Mouse (Mus musculus) MEL (cell line): ENCODE measurements around the gene Tmem115. TPM values are rescaled to one million over a fixed set of nuclear protein-coding genes. Genes with fewer than 3 reads are reported as not detected.

ENCODE experiments used
- DNase-seq: peaks from one replicate; pipeline ENCODE4 v3.0.0; 2011; ENCODE audit warnings: low read depth, low spot score
- H3K27ac ChIP-seq: 2 replicates; pipeline ENCODE4 v1.5.1; 2012; ENCODE audit warnings: low read depth, mild to moderate bottlenecking, control low read depth, low read length, moderate library complexity; ENCODE audit not compliant: control insufficient read depth
- H3K27me3 ChIP-seq, 2 experiments: fragments of 150-350 bp in 1 of 2; sonication (generic) in 1 of 2; 2 replicates each; pipeline ENCODE4 v1.6.1; 2012; ENCODE audit warnings: low read length in 2 of 2, mild to moderate bottlenecking in 2 of 2, improper control_type of control experiment in 1 of 2, moderate library complexity in 1 of 2; ENCODE audit not compliant: insufficient read depth in 2 of 2, control insufficient read depth in 1 of 2
- H3K36me3 ChIP-seq, 2 experiments: 2 replicates each; pipeline ENCODE4 v1.6.1; 2012 to 2014; ENCODE audit warnings: low read length in 2 of 2, improper control_type of control experiment in 1 of 2, inconsistent platforms in 1 of 2, mild to moderate bottlenecking in 1 of 2; ENCODE audit not compliant: insufficient read depth in 2 of 2, control insufficient read depth in 1 of 2
- H3K4me1 ChIP-seq, 2 experiments: fragments of 150-350 bp in 1 of 2; sonication (generic) in 1 of 2; 2 replicates each; pipeline ENCODE4 v1.6.1; 2012; ENCODE audit warnings: low read length in 2 of 2, improper control_type of control experiment in 1 of 2, mild to moderate bottlenecking in 1 of 2; ENCODE audit not compliant: insufficient read depth in 2 of 2, control insufficient read depth in 1 of 2
- H3K4me3 ChIP-seq, 2 experiments: fragments of 150-350 bp in 1 of 2; sonication (generic) in 1 of 2; 2 replicates each; pipeline ENCODE4 v1.5.1; 2012; ENCODE audit warnings: low read depth in 2 of 2, low read length in 2 of 2, mild to moderate bottlenecking in 2 of 2, moderate library complexity in 2 of 2, control low read depth in 1 of 2, improper control_type of control experiment in 1 of 2; ENCODE audit not compliant: control insufficient read depth in 1 of 2, insufficient read depth in 1 of 2
- H3K79me2 ChIP-seq: 2 replicates; pipeline ENCODE4 v1.6.1; 2012; ENCODE audit warnings: mild to moderate bottlenecking, low read length, moderate library complexity; ENCODE audit not compliant: control insufficient read depth, poor library complexity, insufficient read depth
- H3K9ac ChIP-seq: 2 replicates; pipeline ENCODE4 v1.6.1; 2012; ENCODE audit warnings: low read depth, mild to moderate bottlenecking, control low read depth, low read length, moderate library complexity; ENCODE audit not compliant: control insufficient read depth, poor library complexity, severe bottlenecking
- H3K9me3 ChIP-seq: fragments of 150-350 bp; sonication (generic); replicated peaks from 2 replicates; pipeline ENCODE4 v1.6.1; 2012; ENCODE audit warnings: mild to moderate bottlenecking, low read length, improper control_type of control experiment, moderate library complexity; ENCODE audit not compliant: insufficient read depth
- BHLHE40 ChIP-seq: IDR thresholded peaks from 2 replicates; pipeline ENCODE4 v1.6.1; 2012; ENCODE audit warnings: low read depth, mild to moderate bottlenecking, inconsistent platforms, low read length, improper control_type of control experiment, borderline replicate concordance
- CHD2 ChIP-seq: IDR thresholded peaks from 2 replicates; pipeline ENCODE4 v1.6.1; 2011; ENCODE audit warnings: low read length, improper control_type of control experiment
- CTCF ChIP-seq, 3 experiments: IDR thresholded peaks in 2 of 3; conservative IDR thresholded peaks in 1 of 3; 2 replicates each; pipeline ENCODE4 v1.5.1; 2011 to 2012; ENCODE audit warnings: low read length in 3 of 3, low read depth in 2 of 3, mild to moderate bottlenecking in 2 of 3, improper control_type of control experiment in 1 of 3, inconsistent platforms in 1 of 3, mixed read lengths in 1 of 3, moderate library complexity in 1 of 3; ENCODE audit not compliant: control insufficient read depth in 1 of 3, insufficient read depth in 1 of 3, poor library complexity in 1 of 3, severe bottlenecking in 1 of 3
- E2F4 ChIP-seq: IDR thresholded peaks from 2 replicates; pipeline ENCODE4 v1.6.1; 2011; ENCODE audit warnings: low read depth, low read length, improper control_type of control experiment, borderline replicate concordance
- ELF1 ChIP-seq: IDR thresholded peaks from 2 replicates; pipeline ENCODE4 v1.6.1; 2014; ENCODE audit warnings: low read depth, mild to moderate bottlenecking, inconsistent platforms, low read length, improper control_type of control experiment, moderate library complexity
- EP300 ChIP-seq, 2 experiments: IDR thresholded peaks; 2 replicates each; pipeline ENCODE4 v1.6.1; 2011; ENCODE audit warnings: improper control_type of control experiment in 2 of 2, low read length in 2 of 2, low read depth in 1 of 2, mild to moderate bottlenecking in 1 of 2
- GABPA ChIP-seq: IDR thresholded peaks from 2 replicates; pipeline ENCODE4 v1.6.1; 2012; ENCODE audit warnings: low read depth, mild to moderate bottlenecking, inconsistent platforms, low read length, improper control_type of control experiment, moderate library complexity
- HCFC1 ChIP-seq: IDR thresholded peaks from 2 replicates; pipeline ENCODE4 v1.6.1; 2012; ENCODE audit warnings: low read depth, mild to moderate bottlenecking, inconsistent platforms, low read length, improper control_type of control experiment, moderate library complexity
- MEF2A ChIP-seq: IDR thresholded peaks from 2 replicates; pipeline ENCODE4 v1.6.1; 2014; ENCODE audit warnings: low read depth, mild to moderate bottlenecking, inconsistent platforms, low read length, improper control_type of control experiment; ENCODE audit not compliant: poor library complexity, insufficient replicate concordance, severe bottlenecking; ENCODE audit errors: extremely low read depth
- MYB ChIP-seq: IDR thresholded peaks from 2 replicates; pipeline ENCODE4 v1.6.1; 2011; ENCODE audit warnings: mild to moderate bottlenecking, low read depth, low read length, improper control_type of control experiment
- MYC ChIP-seq: IDR thresholded peaks from 2 replicates; pipeline ENCODE4 v1.6.1; 2011; ENCODE audit warnings: low read depth, mild to moderate bottlenecking, low read length, improper control_type of control experiment, moderate library complexity
- POLR2AphosphoS2 ChIP-seq: IDR thresholded peaks from 2 replicates; pipeline ENCODE4 v1.6.1; 2011; ENCODE audit warnings: low read length, improper control_type of control experiment
- POLR2AphosphoS5 ChIP-seq: IDR thresholded peaks from 2 replicates; pipeline ENCODE4 v1.6.1; 2012; ENCODE audit warnings: low read depth, borderline replicate concordance, mild to moderate bottlenecking, inconsistent platforms, low read length, moderate library complexity, mixed read lengths
- RAD21 ChIP-seq: IDR thresholded peaks from 2 replicates; pipeline ENCODE4 v1.6.1; 2011; ENCODE audit warnings: mild to moderate bottlenecking, low read depth, low read length, improper control_type of control experiment
- RCOR1 ChIP-seq: IDR thresholded peaks from 2 replicates; pipeline ENCODE4 v1.6.1; 2012; ENCODE audit warnings: low read depth, mild to moderate bottlenecking, inconsistent platforms, low read length, improper control_type of control experiment
- SIN3A ChIP-seq: IDR thresholded peaks from 2 replicates; pipeline ENCODE4 v1.6.1; 2012; ENCODE audit warnings: low read length, improper control_type of control experiment, inconsistent platforms
- SMC3 ChIP-seq: IDR thresholded peaks from 2 replicates; pipeline ENCODE4 v1.6.1; 2011; ENCODE audit warnings: low read depth, low read length, improper control_type of control experiment
- TAL1 ChIP-seq: IDR thresholded peaks from 2 replicates; pipeline ENCODE4 v1.6.1; 2012; ENCODE audit warnings: mild to moderate bottlenecking, inconsistent platforms, low read length, moderate library complexity, mixed read lengths
- TCF12 ChIP-seq: IDR thresholded peaks from 2 replicates; pipeline ENCODE4 v1.6.1; 2014; ENCODE audit warnings: low read depth, mild to moderate bottlenecking, inconsistent platforms, low read length, improper control_type of control experiment, moderate library complexity
- USF2 ChIP-seq, 2 experiments: IDR thresholded peaks; 2 replicates each; pipeline ENCODE4 v1.6.1; 2011 to 2012; ENCODE audit warnings: improper control_type of control experiment in 2 of 2, low read length in 2 of 2, borderline replicate concordance in 1 of 2, inconsistent platforms in 1 of 2, low read depth in 1 of 2, mild to moderate bottlenecking in 1 of 2; ENCODE audit not compliant: insufficient read depth in 1 of 2
- ZC3H11A ChIP-seq: IDR thresholded peaks from 2 replicates; pipeline ENCODE4 v1.6.1; 2012; ENCODE audit warnings: low read depth, mild to moderate bottlenecking, inconsistent platforms, low read length, improper control_type of control experiment
- ZKSCAN1 ChIP-seq: IDR thresholded peaks from 2 replicates; pipeline ENCODE4 v1.6.1; 2012; ENCODE audit warnings: low read depth, mild to moderate bottlenecking, inconsistent platforms, low read length, improper control_type of control experiment, moderate library complexity
- ZMIZ1 ChIP-seq: IDR thresholded peaks from 2 replicates; pipeline ENCODE4 v1.6.1; 2012; ENCODE audit warnings: low read depth, mild to moderate bottlenecking, inconsistent platforms, low read length, improper control_type of control experiment, moderate library complexity
- ZNF384 ChIP-seq: IDR thresholded peaks from 2 replicates; pipeline ENCODE4 v1.6.1; 2012; ENCODE audit warnings: low read depth, mild to moderate bottlenecking, inconsistent platforms, low read length, improper control_type of control experiment
- polyA plus RNA-seq, 2 experiments: library from polyadenylated mRNA; stranded (reverse) in 1 of 2; unstranded in 1 of 2; fragments of >175 nt in 1 of 2; fragments of >200 nt in 1 of 2; gene quantifications; 2 replicates each; pipeline versions ENCODE4 v1.2.1 to v1.2.4; 2012; ENCODE audit warnings: low replicate concordance in 2 of 2, low read depth in 1 of 2; ENCODE audit not compliant: insufficient read length in 2 of 2, insufficient read depth in 1 of 2, missing spikeins in 1 of 2
- total RNA-seq: library from RNA; depleted of rRNA; stranded (reverse); fragments of 300-350 nt; gene quantifications from 2 replicates; pipeline ENCODE4 v1.2.3, GENCODE M21; 2012

The Tmem115 gene
- total and polyA plus RNA-seq, 3 experiments, result 34.6 to 39.3 TPM; not detected in 1

- Histone ChIP-seq H3K36me3 (no peaks in the 10 kb centered on the region), H3K4me1 (no peaks in the 10 kb centered on the region), H3K9me3 (no peaks in the 10 kb centered on the region), H3K79me2 (no peaks in the 10 kb centered on the region), H3K27me3 (peaks cover 3% of the 10 kb centered on the region in 2 experiments; a peak in 3 of 4 replicates), H3K4me3 (no peak overlapping the region), H3K27ac (no peak overlapping the region), H3K9ac (no peak overlapping the region)
- TF ChIP-seq MYC (no peak), ZMIZ1 (no peak), RAD21 (no peak), BHLHE40 (no peak), CHD2 (no peak), TAL1 (no peak), CTCF (IDR thresholded peaks at IDR 0.05 in 2 of 3, conservative IDR thresholded peaks at IDR 0.05 in 1 of 3; ENCODE audit: control insufficient read depth in 1 of 3, insufficient read depth in 1 of 3, low read depth in 2 of 3, low read length in 3 of 3, poor library complexity in 1 of 3, severe bottlenecking in 1 of 3) (no peak), SIN3A (no peak), USF2 (IDR thresholded peaks at IDR 0.05; ENCODE audit: borderline replicate concordance in 1 of 2, insufficient read depth in 1 of 2, low read depth in 1 of 2, low read length in 2 of 2) (no peak), SMC3 (no peak), MYB (no peak), MEF2A (no peak), HCFC1 (no peak), TCF12 (no peak), POLR2AphosphoS2 (no peak), E2F4 (no peak), ZKSCAN1 (no peak), EP300 (IDR thresholded peaks at IDR 0.05; ENCODE audit: low read depth in 1 of 2, low read length in 2 of 2) (no peak)
- no peak for DNase-seq
These were observed 23.2 kb upstream of the Tmem115 start for GRCm38 (mm10) chr9:107510384-107511100.

- Histone ChIP-seq H3K79me2 (no peaks in the 10 kb centered on the region), H3K27me3 (peaks cover 3% of the 10 kb centered on the region in 2 experiments; a peak in 3 of 4 replicates), H3K36me3 (no peaks in the 10 kb centered on the region), H3K4me1 (no peaks in the 10 kb centered on the region), H3K9me3 (no peaks in the 10 kb centered on the region), H3K4me3 (no peak overlapping the region), H3K27ac (no peak overlapping the region), H3K9ac (no peak overlapping the region)
- no peak for TF ChIP-seq GABPA
- TF ChIP-seq MYB, result no peak
- TF ChIP-seq ZC3H11A, result no peak
- TF ChIP-seq USF2 (IDR thresholded peaks at IDR 0.05; ENCODE audit: borderline replicate concordance in 1 of 2, insufficient read depth in 1 of 2, low read depth in 1 of 2, low read length in 2 of 2), result no peak
- TF ChIP-seq RCOR1, result no peak
- TF ChIP-seq TAL1, result no peak
- TF ChIP-seq TCF12, result no peak
- no peak for TF ChIP-seq POLR2AphosphoS5
- TF ChIP-seq ELF1, result no peak
- no peak for TF ChIP-seq ZNF384
- TF ChIP-seq BHLHE40, result no peak
- no peak for DNase-seq
These were observed 22.3 kb upstream of the Tmem115 start for GRCm38 (mm10) chr9:107511436-107511835.
